In the genomic region with DNA sequence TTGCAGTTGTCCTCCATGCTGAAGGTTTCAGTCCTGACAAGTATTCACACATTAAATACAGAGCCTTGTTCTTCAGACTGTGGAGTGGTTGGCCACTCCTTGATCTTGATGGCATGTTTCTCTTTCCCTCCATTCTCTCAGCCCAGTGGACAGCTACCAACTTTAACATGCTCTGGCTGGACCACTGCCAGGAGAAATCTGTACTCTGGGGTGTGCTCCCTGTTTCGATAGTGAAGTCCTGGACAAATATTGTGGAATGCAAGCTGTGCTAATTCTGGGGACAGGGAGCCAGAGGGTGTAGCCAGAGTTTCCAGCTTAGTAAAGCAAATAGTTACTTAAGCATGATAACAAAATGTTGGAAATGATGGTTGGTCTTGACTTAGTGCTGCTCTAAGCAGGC, we compare ENCODE assay signal across 13 mouse cellular contexts. TPM values are rescaled to one million over a fixed set of nuclear protein-coding genes. Genes with fewer than 3 reads are reported as not detected.
DNase-seq lines count a peak whose midpoint lies in the region; ATAC-seq and TF ChIP-seq lines count a peak whose summit lies in the region.
"Had no signal": no experiment of that assay in that cellular context is flagged by ENCODE, and none has a peak within 500 bp of the region (broad histone marks: within the 10 kb centered on the region; RNA-seq: fewer than 3 reads in every experiment).

No protein-coding gene starts in this region.

- H3K4me3 ChIP-seq in gastrocnemius, adult 2 months, result no peak overlapping the region
- no peak overlapping the region for H3K4me3 ChIP-seq in lung, embryonic 14.5 days (ENCODE audit: low read depth, low read length)
- H3K4me3 ChIP-seq: hindbrain, embryonic 15.5 days; limb, embryonic 10.5 days; neural tube, embryonic 13.5 days had no signal

- H3K9me3 ChIP-seq in lung, embryonic 14.5 days (ENCODE audit: low read depth, low read length), result no peaks in the 10 kb centered on the region
- H3K9me3 ChIP-seq: hindbrain, embryonic 15.5 days; limb, embryonic 10.5 days; neural tube, embryonic 13.5 days had no signal

- H3K9ac ChIP-seq in lung, embryonic 14.5 days, result no peak overlapping the region
- H3K9ac ChIP-seq: hindbrain, embryonic 15.5 days; neural tube, embryonic 13.5 days had no signal

- 38% methylated on average over 1 of the region's 1 CpGs for WGBS in lung, embryonic 14.5 days

- H3K27me3 ChIP-seq in lung, embryonic 14.5 days (ENCODE audit: insufficient read depth, low read length), result no peaks in the 10 kb centered on the region
- H3K27me3 ChIP-seq: hindbrain, embryonic 15.5 days; neural tube, embryonic 13.5 days had no signal

- intact Hi-C loops in gastrocnemius, adult 2 months (cut with DNase I), result loop anchor here (5.0 kb wide), 1 partner anchor 43 kb away; no protein-coding TSS in a partner anchor

- H3K27ac ChIP-seq in gastrocnemius, adult 2 months, result no peak overlapping the region
- H3K27ac ChIP-seq in lung, embryonic 14.5 days (ENCODE audit: low read depth), result no peak overlapping the region; the same call in 1 of the 2 replicates
- H3K27ac ChIP-seq: hindbrain, embryonic 15.5 days; limb, embryonic 10.5 days; neural tube, embryonic 13.5 days had no signal

- H3K36me3 ChIP-seq in lung, embryonic 14.5 days (ENCODE audit: insufficient read depth), result peaks cover 19% of the 10 kb centered on the region

- DNase-seq in gastrocnemius, adult 2 months, result peak; percentile 28
- no peak for DNase-seq in gastrocnemius, postnatal 25 days
- peak; percentile 16 for DNase-seq in urinary bladder, postnatal 25 days (ENCODE audit: low spot score)
- DNase-seq in urinary bladder, adult 18-20 months (ENCODE audit: low spot score in 2 of 2), result no peak
- DNase-seq in lung, embryonic 14.5 days, result peak; percentile 73
- no peak for DNase-seq in layer of hippocampus, adult 9-10 months (ENCODE audit: low spot score)
- no peak for DNase-seq in B cell, adult 2 months
- DNase-seq: cerebellum, adult 9-10 months had no signal

- peak; percentile 52 for ATAC-seq in lung, embryonic 14.5 days (ENCODE audit: insufficient read depth)
- ATAC-seq in megakaryocyte, adult 5-6 weeks (ENCODE audit: poor library complexity, severe bottlenecking), result no peak

- no peak overlapping the region for H3K4me2 ChIP-seq in lung, embryonic 14.5 days
- H3K4me2 ChIP-seq: hindbrain, embryonic 15.5 days; midbrain, embryonic 11.5 days; neural tube, embryonic 13.5 days had no signal

- TF ChIP-seq CTCF in gastrocnemius, adult 2 months (IDR thresholded peaks at IDR 0.05), result no peak
- no peak for TF ChIP-seq CTCF in lung, embryonic 14.5 days (IDR thresholded peaks at IDR 0.05; ENCODE audit: low read depth)

- H3K4me1 ChIP-seq in lung, embryonic 14.5 days (ENCODE audit: insufficient read depth), result no peaks in the 10 kb centered on the region
- H3K4me1 ChIP-seq: hindbrain, embryonic 15.5 days had no signal

RNA-seq across cellular contexts. Expression of gene Slc45a3, which starts 24.0 kb away (rescaled TPM):
- total RNA-seq in gastrocnemius, adult 2 months (2021), result 1 to 10 TPM in 1 of 2 experiments, under 1 TPM in 1; 0.84 to 1.4 TPM
- 1 to 10 TPM; 1.3 to 1.6 TPM for total RNA-seq in gastrocnemius, postnatal 25 days (2021)
- polyA plus RNA-seq in lung, embryonic 14.5 days (2014; fragmentation: Nextera tagmentation; extraction: Ambion mirVana), result 1.8 and 2.2 TPM in 2 replicates
- 0.16 and 0.46 TPM in 2 replicates for total RNA-seq in megakaryocyte, adult 5-6 weeks (2015)
- total RNA-seq in megakaryocyte, adult 5-6 weeks (2017), result 0.33 TPM in 1 of 2 replicates, not detected in the other

RNA-seq across cellular contexts. Expression of gene Nucks1, which starts 28.5 kb away (rescaled TPM):
- total RNA-seq in gastrocnemius, adult 2 months (2021), result 10 to 100 TPM; 61.7 to 71.4 TPM
- 10 to 100 TPM; 53.8 to 53.9 TPM for total RNA-seq in gastrocnemius, postnatal 25 days (2021)
- polyA plus RNA-seq in lung, embryonic 14.5 days (2014; fragmentation: Nextera tagmentation; extraction: Ambion mirVana), result 64.9 and 66.1 TPM in 2 replicates
- 145 TPM in 2 replicates for total RNA-seq in megakaryocyte, adult 5-6 weeks (2015)
- 234 and 235 TPM in 2 replicates for total RNA-seq in megakaryocyte, adult 5-6 weeks (2017)

Comparison
In these comparisons a context has a peak if more than half of its experiments do, and no peak if none do; other contexts are left out.
1. DNase-seq: peak in gastrocnemius, adult 2 months (single experiment), urinary bladder, postnatal 25 days (single experiment) and lung, embryonic 14.5 days (single experiment); none in gastrocnemius, postnatal 25 days (single experiment), urinary bladder, adult 18-20 months (0 of 2), layer of hippocampus, adult 9-10 months (single experiment) and B cell, adult 2 months (0 of 2).